Mouse (Mus musculus) spleen, postnatal 36 days (tissue): Measurements from ENCODE around the gene Slc35g3.
"Not testable (repeated sequence)": the region's sequence is repeated elsewhere in the genome, so short reads cannot be mapped to it uniquely, and the experiment has no call there.

ENCODE experiments used
- DNase-seq, 2 experiments: peaks; one replicate each; pipeline ENCODE4 v3.0.0; 2022; ENCODE audit warnings: low spot score in 2 of 2, mixed read lengths in 1 of 2

The Slc35g3 gene

GRCm38 (mm10) chr11:69754701-69755100 lies 7.1 kb downstream of the Slc35g3 start:
- peak; percentile 32 to 58 for DNase-seq

GRCm38 (mm10) chr11:69754233-69754632 lies 7.5 kb downstream of the Slc35g3 start:
- no peak for DNase-seq

DNA sequence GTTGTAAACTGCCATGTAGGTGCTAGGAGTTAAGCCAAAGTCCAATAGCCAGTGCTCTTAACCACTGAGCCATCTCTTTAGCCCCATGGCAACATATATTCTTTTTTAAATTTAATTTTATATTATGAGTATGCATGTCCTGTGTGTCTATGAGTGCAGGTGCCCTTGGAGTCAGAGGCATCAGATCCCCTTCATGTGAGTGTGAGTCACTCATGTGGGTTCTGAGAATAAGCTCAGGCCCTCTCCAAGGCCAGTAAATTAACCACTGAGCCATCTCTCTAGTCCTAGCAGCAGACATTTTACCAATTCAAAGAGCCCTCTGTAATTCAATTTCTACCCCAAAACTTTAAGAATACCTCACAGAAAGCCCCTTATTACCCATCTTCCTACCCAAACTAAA lies 9.1 kb downstream of the Slc35g3 start:
- DNase-seq = no peak

GRCm38 (mm10) chr11:69751635-69752034 lies 10.1 kb downstream of the Slc35g3 start:
- no peak for DNase-seq

DNA sequence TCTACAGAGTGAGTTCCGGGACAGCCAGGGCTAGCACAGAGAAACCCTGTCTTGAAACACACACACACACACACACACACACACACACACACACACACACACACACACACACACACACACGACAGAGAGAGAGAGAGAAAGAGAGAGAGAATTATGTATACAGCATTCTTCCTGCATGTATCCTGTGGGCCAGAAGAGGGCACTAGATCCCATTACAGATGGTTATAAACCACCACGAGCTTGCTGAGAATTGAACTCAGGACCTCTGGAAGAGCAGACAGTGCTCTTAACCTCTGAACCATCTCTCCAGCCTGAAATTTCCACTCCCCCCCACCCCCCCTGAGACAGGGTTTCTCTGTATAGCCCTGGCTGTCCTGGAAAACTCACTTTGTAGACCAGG lies 30.4 kb downstream of the Slc35g3 start:
- DNase-seq = not testable (repeated sequence)

DNA sequence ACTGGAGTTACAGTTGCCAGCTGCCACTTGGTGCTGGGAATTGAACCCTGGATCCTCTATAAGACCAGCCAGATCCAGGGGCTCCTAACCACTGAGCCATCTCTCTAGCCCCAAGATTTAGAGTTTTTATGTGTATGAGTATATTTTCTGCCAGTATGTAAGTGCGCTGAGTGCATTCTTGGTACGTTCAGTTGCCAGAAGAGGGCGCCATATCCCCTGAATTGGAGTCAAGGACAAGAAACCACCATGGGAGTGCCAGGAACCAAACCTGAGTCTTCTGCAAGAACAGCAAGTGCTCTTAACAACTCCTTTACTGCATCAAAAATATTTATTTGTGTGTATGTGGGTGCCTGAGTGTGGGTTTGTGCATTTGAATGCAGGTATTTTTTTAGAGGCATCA lies 32.7 kb downstream of the Slc35g3 start:
- DNase-seq = peak; percentile 47 to 58

GRCm38 (mm10) chr11:69725951-69726350 lies 35.8 kb downstream of the Slc35g3 start:
- DNase-seq = peak in 1 of 2 experiments; percentile 27

DNA sequence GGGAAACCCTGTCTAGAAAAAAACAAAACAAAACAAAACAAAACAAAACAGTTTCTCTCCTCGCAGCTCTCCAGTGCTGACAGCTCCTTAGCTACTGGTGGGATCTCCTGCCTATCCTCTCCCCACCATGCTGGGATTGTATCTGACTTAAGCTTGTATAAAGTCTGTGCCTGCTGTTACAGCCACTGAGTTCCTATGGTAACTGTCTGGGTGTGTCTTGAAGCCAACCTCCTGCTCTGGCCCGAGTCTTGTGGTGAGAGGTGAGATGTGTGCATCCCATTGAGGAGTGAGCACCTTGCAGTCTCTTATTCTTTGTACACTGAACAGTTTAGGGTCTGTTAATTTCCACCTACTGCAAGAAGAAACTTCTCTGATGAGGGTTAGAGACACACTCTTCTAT lies 38.7 kb downstream of the Slc35g3 start:
- DNase-seq = no peak

DNA sequence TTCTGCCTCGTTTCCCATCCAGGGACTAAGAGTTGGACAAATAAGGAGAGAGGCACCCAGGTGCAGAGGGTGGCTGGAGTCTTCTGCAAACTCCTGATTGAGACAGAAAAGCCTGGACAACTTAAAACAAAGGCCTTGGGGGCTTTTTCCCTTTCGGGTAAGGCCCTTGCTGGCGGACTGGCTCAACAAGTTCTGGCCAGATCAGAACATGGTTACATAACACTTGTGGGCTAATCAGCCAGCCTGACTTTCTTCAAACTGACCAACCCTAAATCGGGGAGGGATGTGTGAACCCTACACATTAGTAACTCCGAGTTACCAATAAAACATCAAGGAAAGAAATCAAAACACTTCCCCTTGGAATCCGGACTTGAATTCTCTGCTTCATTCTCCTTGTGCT lies 40.9 kb downstream of the Slc35g3 start:
- no peak for DNase-seq

DNA sequence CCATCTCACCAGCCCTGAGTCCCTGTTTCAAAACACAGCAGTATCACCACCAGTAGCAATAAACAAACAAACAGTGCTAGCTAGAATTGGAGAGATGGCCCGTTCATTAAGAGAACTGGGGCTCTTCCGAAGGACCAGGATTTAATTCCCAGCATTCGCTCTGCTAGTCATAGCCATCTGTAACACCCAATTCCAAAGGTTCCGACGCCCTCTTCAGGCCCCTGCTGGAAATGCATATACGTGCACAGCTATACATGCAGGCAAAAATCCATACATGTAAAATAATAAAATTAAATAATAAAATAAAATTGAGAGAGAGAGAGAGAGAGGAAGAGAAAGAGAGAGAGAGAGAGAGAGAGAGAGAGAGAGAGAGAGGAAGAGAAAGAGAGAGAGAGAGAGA lies 42.3 kb downstream of the Slc35g3 start:
- DNase-seq = no peak

DNA sequence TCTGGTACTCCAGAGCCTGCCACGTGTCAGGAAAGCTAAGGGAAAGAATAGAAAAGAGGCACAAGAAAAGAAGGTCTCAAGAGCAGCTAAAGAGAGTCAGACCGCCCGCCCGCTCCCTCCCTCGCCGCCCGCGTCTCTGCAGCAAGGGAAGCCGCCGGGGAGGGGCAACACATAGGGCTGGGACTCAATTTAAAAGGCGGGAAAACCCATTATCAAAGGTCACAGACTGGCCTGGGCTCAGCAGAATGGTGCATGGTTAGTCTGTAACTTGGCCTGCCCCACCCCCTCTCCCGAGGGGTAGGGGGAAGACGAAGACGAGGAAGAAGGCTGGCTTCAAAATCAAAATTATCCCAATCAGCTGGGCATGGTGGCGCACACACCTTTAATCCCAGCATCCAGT lies 43.1 kb downstream of the Slc35g3 start:
- DNase-seq = peak in 1 of 2 experiments; percentile 26

- no peak for DNase-seq
Measured at GRCm38 (mm10) chr11:69716953-69717352, 44.8 kb downstream of the Slc35g3 start.

DNA sequence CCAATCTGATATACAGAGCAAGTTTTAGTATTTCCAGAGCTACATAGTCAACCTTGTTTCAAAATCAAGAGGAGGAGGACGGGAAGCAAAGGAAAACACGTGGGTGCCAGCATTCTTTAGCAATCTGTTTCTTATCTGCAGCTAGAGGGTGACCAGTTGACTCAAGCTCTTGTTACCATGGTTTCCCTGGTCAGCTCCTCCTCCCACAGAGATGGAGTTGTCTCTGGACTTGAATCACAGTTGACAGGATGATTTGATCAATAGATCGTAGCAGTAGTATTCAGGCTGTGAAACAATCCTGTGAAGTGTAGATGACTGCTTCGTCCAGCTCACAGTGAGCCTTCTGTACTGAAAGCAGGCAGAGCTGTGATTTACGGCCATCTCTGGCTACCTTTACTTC lies 45.8 kb downstream of the Slc35g3 start:
- DNase-seq = no peak

DNA sequence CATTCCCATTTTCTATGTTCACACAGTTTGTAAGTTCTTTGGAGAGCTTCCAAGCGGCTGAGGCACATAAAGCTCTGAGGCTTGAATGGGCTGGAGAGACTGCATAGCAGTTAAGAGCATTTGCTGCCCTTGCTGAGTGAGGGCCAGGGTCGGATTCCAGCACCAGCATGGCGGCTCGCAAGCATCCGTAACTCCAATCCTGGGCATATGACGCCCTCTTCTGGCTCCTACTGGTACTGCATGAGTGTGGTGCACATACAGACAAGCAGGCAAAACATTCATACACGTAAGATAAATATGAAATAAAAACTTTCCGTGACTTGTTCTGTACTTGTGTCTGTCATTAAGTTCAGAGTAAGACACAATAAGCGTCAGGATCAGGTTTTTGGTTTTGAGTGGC lies 46.3 kb downstream of the Slc35g3 start:
- no peak for DNase-seq

DNA sequence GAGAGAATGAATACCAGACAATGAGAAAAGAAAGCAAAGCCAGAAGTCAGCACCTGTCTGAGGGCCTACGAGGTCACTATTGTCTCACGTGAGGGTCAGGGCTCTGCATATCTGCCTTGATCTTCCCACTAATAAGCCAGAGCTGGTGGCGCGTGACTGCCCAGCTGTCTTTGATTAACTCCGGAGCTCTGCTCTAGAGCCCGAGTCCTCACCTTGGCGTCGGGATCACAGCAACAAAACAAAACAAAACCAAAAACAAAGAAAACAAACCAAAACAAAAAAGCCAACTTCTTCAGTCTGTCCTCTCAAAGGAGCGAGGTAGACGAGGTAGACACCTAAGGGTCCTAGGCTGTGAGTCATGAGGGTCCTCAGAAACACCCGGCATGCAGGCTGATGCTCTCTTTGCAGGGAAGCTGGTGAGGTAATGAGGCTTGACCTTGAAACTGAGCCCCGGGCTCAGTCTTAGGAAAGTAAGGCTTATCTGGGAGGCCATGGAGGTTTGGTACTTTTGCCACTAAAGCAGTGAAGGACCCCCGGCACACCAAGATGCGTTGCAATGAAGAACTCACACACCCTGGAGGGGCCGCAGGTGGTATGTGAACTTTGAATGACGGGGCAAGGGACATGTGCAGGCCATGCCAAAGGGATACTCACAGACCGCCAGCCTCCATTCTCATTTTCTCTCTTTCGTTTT lies 47.0 kb downstream of the Slc35g3 start:
- no peak for DNase-seq

- no peak for DNase-seq
Measured at GRCm38 (mm10) chr11:69712954-69713672, 48.7 kb downstream of the Slc35g3 start.

GRCm38 (mm10) chr11:69711082-69711481 lies 50.7 kb downstream of the Slc35g3 start:
- DNase-seq = no peak

- no peak for DNase-seq
Measured at GRCm38 (mm10) chr11:69710470-69710869, 51.3 kb downstream of the Slc35g3 start.
